Mouse (Mus musculus) megakaryocyte, embryonic 14.5 days (primary cell): ENCODE results near the gene Fam177a. TPM values are rescaled to one million over a fixed set of nuclear protein-coding genes. Genes with fewer than 3 reads are reported as not detected.
"Not testable (repeated sequence)": the region's sequence is repeated elsewhere in the genome, so short reads cannot be mapped to it uniquely, and the experiment has no call there.

ENCODE experiments used
- H3K27me3 ChIP-seq: replicated peaks from 2 replicates; pipeline ENCODE3; 2012; ENCODE audit warnings: inconsistent platforms
- H3K36me3 ChIP-seq: replicated peaks from 2 replicates; pipeline ENCODE3; 2012; ENCODE audit warnings: low read length, inconsistent platforms, mixed read lengths
- H3K4me1 ChIP-seq: 2 replicates; pipeline ENCODE4 v1.6.1; 2012; ENCODE audit warnings: inconsistent platforms
- H3K4me3 ChIP-seq: replicated peaks from 2 replicates; pipeline ENCODE3; 2012; ENCODE audit warnings: moderate library complexity, mild to moderate bottlenecking, inconsistent platforms
- H3K9me3 ChIP-seq: 2 replicates; pipeline ENCODE4 v1.6.1; 2012; ENCODE audit warnings: inconsistent platforms
- FLI1 ChIP-seq: IDR thresholded peaks from 2 replicates; pipeline ENCODE4 v1.6.1; 2012; ENCODE audit warnings: low read length, inconsistent platforms, mixed read lengths
- GATA1 ChIP-seq: IDR thresholded peaks from 3 replicates; pipeline ENCODE4 v1.6.1; 2012; ENCODE audit warnings: mixed read lengths, low read length, inconsistent platforms, borderline replicate concordance
- polyA plus RNA-seq: library from polyadenylated mRNA; stranded (reverse); fragments of >175 nt; gene quantifications from 2 replicates; pipeline ENCODE4 v1.2.3, GENCODE M21; 2012; ENCODE audit warnings: low replicate concordance; ENCODE audit not compliant: insufficient read depth

Gene Fam177a
- 7.7 TPM in 1 of 2 replicates, not detected in the other for polyA plus RNA-seq

- not testable (repeated sequence) for H3K27me3 ChIP-seq, H3K4me1 ChIP-seq, H3K4me3 ChIP-seq, H3K36me3 ChIP-seq, H3K9me3 ChIP-seq
Measured at GRCm38 (mm10) chr12:55124242-55124641, at the start of gene Fam177a. Fam177a (plus strand) TSS chr12:55124469.

GRCm38 (mm10) chr12:55075296-55075695 lies 49.0 kb upstream of the Fam177a start:
- TF ChIP-seq FLI1 (no peak), GATA1 (no peak)
- H3K4me1 ChIP-seq = peaks cover 17% of the 10 kb centered on the region

GRCm38 (mm10) chr12:55078706-55079105 lies 45.6 kb upstream of the Fam177a start:
- H3K27me3 ChIP-seq, H3K4me1 ChIP-seq, H3K4me3 ChIP-seq, H3K36me3 ChIP-seq, H3K9me3 ChIP-seq: not testable (repeated sequence)

More at GRCm38 (mm10) chr12:55075296-55075695, 49.0 kb upstream of the Fam177a start:
- H3K4me3 ChIP-seq = no peak overlapping the region
- H3K36me3 ChIP-seq = peaks cover 7% of the 10 kb centered on the region
- H3K27me3 ChIP-seq = no peaks in the 10 kb centered on the region
- H3K9me3 ChIP-seq = no peaks in the 10 kb centered on the region

GRCm38 (mm10) chr12:55079726-55080600 lies 44.3 kb upstream of the Fam177a start, which contains the start of the genes 2700097O09Rik and Srp54a:
2700097O09Rik (minus strand) TSS chr12:55080110.
Srp54a (plus strand) TSS chr12:55080262.
- H3K36me3 ChIP-seq, H3K9me3 ChIP-seq, H3K4me1 ChIP-seq, H3K27me3 ChIP-seq: not testable (repeated sequence)
- peak within 1 kb of the TSS; percentile 90 for H3K4me3 ChIP-seq

GRCm38 (mm10) chr12:55080601-55080942 lies 43.7 kb upstream of the Fam177a start:
- not testable (repeated sequence) for H3K27me3 ChIP-seq, H3K36me3 ChIP-seq
- H3K4me3 ChIP-seq = peak overlapping the region; percentile 89

GRCm38 (mm10) chr12:55092127-55092526 lies 32.1 kb upstream of the Fam177a start:
- H3K36me3 ChIP-seq, H3K4me3 ChIP-seq, H3K4me1 ChIP-seq, H3K9me3 ChIP-seq, H3K27me3 ChIP-seq: not testable (repeated sequence)

More at GRCm38 (mm10) chr12:55080601-55080942, 43.7 kb upstream of the Fam177a start:
- H3K4me1 ChIP-seq, H3K9me3 ChIP-seq: not testable (repeated sequence)

GRCm38 (mm10) chr12:55112616-55113015 lies 11.7 kb upstream of the Fam177a start:
- H3K9me3 ChIP-seq, H3K4me3 ChIP-seq, H3K36me3 ChIP-seq, H3K27me3 ChIP-seq, H3K4me1 ChIP-seq: not testable (repeated sequence)

GRCm38 (mm10) chr12:55124731-55125130 lies 462 bp downstream of the Fam177a start:
- not testable (repeated sequence) for H3K4me3 ChIP-seq, H3K9me3 ChIP-seq, H3K4me1 ChIP-seq, H3K27me3 ChIP-seq, H3K36me3 ChIP-seq

- H3K27me3 ChIP-seq = not testable (repeated sequence)
Measured at GRCm38 (mm10) chr12:55135540-55135939, 11.3 kb downstream of the Fam177a start.

GRCm38 (mm10) chr12:55137859-55138258 lies 13.6 kb downstream of the Fam177a start:
- not testable (repeated sequence) for H3K4me1 ChIP-seq, H3K27me3 ChIP-seq

More at GRCm38 (mm10) chr12:55135540-55135939, 11.3 kb downstream of the Fam177a start:
- not testable (repeated sequence) for H3K4me3 ChIP-seq, H3K36me3 ChIP-seq, H3K9me3 ChIP-seq, H3K4me1 ChIP-seq

GRCm38 (mm10) chr12:55154559-55155448 lies 30.5 kb downstream of the Fam177a start, which contains the start of gene Srp54b:
Srp54b (plus strand) TSS chr12:55155104.
- not testable (repeated sequence) for H3K27me3 ChIP-seq, H3K36me3 ChIP-seq, H3K9me3 ChIP-seq, H3K4me1 ChIP-seq, H3K4me3 ChIP-seq

More at GRCm38 (mm10) chr12:55137859-55138258, 13.6 kb downstream of the Fam177a start:
- H3K9me3 ChIP-seq, H3K36me3 ChIP-seq, H3K4me3 ChIP-seq: not testable (repeated sequence)

- H3K4me3 ChIP-seq, H3K9me3 ChIP-seq, H3K27me3 ChIP-seq, H3K36me3 ChIP-seq, H3K4me1 ChIP-seq: not testable (repeated sequence)
Measured at GRCm38 (mm10) chr12:55155449-55155783, 31.1 kb downstream of the Fam177a start.

- H3K4me3 ChIP-seq, H3K36me3 ChIP-seq, H3K9me3 ChIP-seq, H3K4me1 ChIP-seq, H3K27me3 ChIP-seq: not testable (repeated sequence)
Measured at GRCm38 (mm10) chr12:55167034-55167557, 42.8 kb downstream of the Fam177a start.

- H3K9me3 ChIP-seq, H3K36me3 ChIP-seq, H3K27me3 ChIP-seq, H3K4me1 ChIP-seq, H3K4me3 ChIP-seq: not testable (repeated sequence)
Measured at GRCm38 (mm10) chr12:55187686-55188085, 63.4 kb downstream of the Fam177a start.

- H3K9me3 ChIP-seq, H3K36me3 ChIP-seq, H3K27me3 ChIP-seq, H3K4me1 ChIP-seq, H3K4me3 ChIP-seq: not testable (repeated sequence)
Measured at GRCm38 (mm10) chr12:55189127-55189526, 64.9 kb downstream of the Fam177a start.
